In the genomic region with DNA sequence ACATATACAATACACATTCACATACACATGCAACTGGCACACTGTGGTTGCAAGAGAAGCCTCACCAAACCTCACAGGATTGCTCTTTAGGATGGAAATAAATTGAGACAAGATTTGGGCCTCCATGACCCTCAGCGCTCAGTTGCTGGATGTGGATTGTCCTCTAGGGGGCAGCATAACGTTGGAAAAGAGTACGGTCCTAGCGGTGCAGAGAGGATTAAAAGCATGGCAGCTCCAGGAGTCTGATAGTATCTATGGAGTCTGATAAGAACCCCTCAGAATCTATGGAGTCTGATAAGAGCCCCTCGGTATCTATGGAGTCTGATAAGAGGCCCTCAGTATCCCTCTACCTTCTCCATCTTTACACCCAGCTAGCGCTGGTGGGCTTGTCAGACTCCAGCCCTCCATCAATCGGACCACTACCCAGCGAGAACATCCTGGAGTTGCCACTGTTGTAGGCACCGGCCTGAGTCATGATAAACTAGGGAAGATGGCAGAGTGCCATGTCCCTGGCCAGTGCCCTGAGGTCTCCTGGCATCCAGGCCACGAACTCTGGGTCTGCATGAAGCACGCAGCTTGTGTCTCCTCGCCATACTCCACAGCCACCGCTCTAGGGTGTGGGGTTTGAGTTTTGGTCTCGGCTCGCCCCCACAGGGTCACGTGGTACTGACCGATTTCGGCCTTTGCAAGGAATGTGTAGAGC, we compare ENCODE assay signal across 8 mouse cellular contexts. TPM values are rescaled to one million over a fixed set of nuclear protein-coding genes. Genes with fewer than 3 reads are reported as not detected.
DNase-seq lines count a peak whose midpoint lies in the region; ATAC-seq lines count a peak whose summit lies in the region.

No protein-coding gene starts in this region.

- H3K9ac ChIP-seq in hindbrain, embryonic 16.5 days (ENCODE audit: low read depth, low read length), result no peak overlapping the region

- H3K4me2 ChIP-seq in hindbrain, embryonic 16.5 days (ENCODE audit: low read length), result peak overlapping the region; percentile 43

- peak overlapping the region; percentile 5; the same call in 1 of the 2 replicates for H3K4me3 ChIP-seq in hindbrain, embryonic 16.5 days (ENCODE audit: low read length)

- H3K4me1 ChIP-seq in hindbrain, embryonic 16.5 days (ENCODE audit: control insufficient read depth, insufficient read depth, low read depth, low read length), result no peaks in the 10 kb centered on the region; the same call in none of the 2 replicates

- intact Hi-C loops in left cerebral cortex, postnatal 14 days (cut with DNase I), result loop anchor here (5.0 kb wide), 1 partner anchor 76 kb away; no protein-coding TSS in a partner anchor

- H3K27me3 ChIP-seq in hindbrain, embryonic 16.5 days (replicated peaks; ENCODE audit: control insufficient read depth, insufficient read depth, low read length), result no peaks in the 10 kb centered on the region

- no peak overlapping the region for H3K27ac ChIP-seq in hindbrain, embryonic 16.5 days (ENCODE audit: low read depth, low read length)

- peak; percentile 83 for ATAC-seq in frontal cortex, adult (ENCODE audit: low TSS enrichment)
- ATAC-seq in hindbrain, embryonic 16.5 days, result peak; percentile 42; the same call in 1 of the 2 replicates
- ATAC-seq in megakaryocyte progenitor cell, adult 5-6 weeks (replicated peaks; ENCODE audit: poor library complexity), result peak; percentile 90

- WGBS in hindbrain, embryonic 16.5 days, result 28% methylated on average over 18 of the region's 18 CpGs

- peak; percentile 51 for DNase-seq in right cerebral cortex, adult 18-20 months
- no peak for DNase-seq in right cerebral cortex, postnatal 36 days (ENCODE audit: low spot score in 2 of 2)
- DNase-seq in cerebellum, adult 9-10 months, result peak; percentile 73
- peak; percentile 60 to 70 for DNase-seq in left cerebral cortex, postnatal 14 days (ENCODE audit: low spot score in 2 of 2)
- DNase-seq in right cerebral cortex, postnatal 25 days, result peak; percentile 27

- H3K36me3 ChIP-seq in hindbrain, embryonic 16.5 days (ENCODE audit: control insufficient read depth, insufficient read depth, low read length), result no peaks in the 10 kb centered on the region

- H3K9me3 ChIP-seq in hindbrain, embryonic 16.5 days (ENCODE audit: control insufficient read depth, low read length), result no peaks in the 10 kb centered on the region

RNA-seq across cellular contexts. Expression of a gene that starts 11.5 kb away (rescaled TPM):
- polyA plus RNA-seq in hindbrain, embryonic 16.5 days (2015; fragmentation: Nextera tagmentation; extraction: Ambion mirVana), result 0.25 and 0.40 TPM in 2 replicates
- total RNA-seq in left cerebral cortex, postnatal 14 days (2021), result 1 to 10 TPM in 1 of 2 experiments, under 1 TPM in 1; 0.55 to 1.1 TPM
- not detected in 2 replicates for total RNA-seq in megakaryocyte progenitor cell, adult 5-6 weeks (2015)
- total RNA-seq in megakaryocyte progenitor cell, adult 5-6 weeks (2017), result not detected in 2 replicates

RNA-seq across cellular contexts. Expression of a gene that starts 18.5 kb away (rescaled TPM):
- polyA plus RNA-seq in hindbrain, embryonic 16.5 days (2015; fragmentation: Nextera tagmentation; extraction: Ambion mirVana), result 33.9 and 36.2 TPM in 2 replicates
- 10 to 100 TPM; 29.8 to 30.6 TPM for total RNA-seq in left cerebral cortex, postnatal 14 days (2021)
- total RNA-seq in megakaryocyte progenitor cell, adult 5-6 weeks (2015), result 31.8 and 41.2 TPM in 2 replicates
- 13.5 and 28.3 TPM in 2 replicates for total RNA-seq in megakaryocyte progenitor cell, adult 5-6 weeks (2017)

RNA-seq across cellular contexts. Expression of a gene that starts 55.4 kb away (rescaled TPM):
- 5.8 and 7.2 TPM in 2 replicates for polyA plus RNA-seq in hindbrain, embryonic 16.5 days (2015; fragmentation: Nextera tagmentation; extraction: Ambion mirVana)
- 10 to 100 TPM; 24.1 to 24.9 TPM for total RNA-seq in left cerebral cortex, postnatal 14 days (2021)
- total RNA-seq in megakaryocyte progenitor cell, adult 5-6 weeks (2015), result not detected in 2 replicates
- total RNA-seq in megakaryocyte progenitor cell, adult 5-6 weeks (2017), result not detected in 2 replicates

RNA-seq across cellular contexts. Expression of a gene that starts 55.8 kb away (rescaled TPM):
- polyA plus RNA-seq in hindbrain, embryonic 16.5 days (2015; fragmentation: Nextera tagmentation; extraction: Ambion mirVana), result 3.8 and 5.9 TPM in 2 replicates
- total RNA-seq in left cerebral cortex, postnatal 14 days (2021), result 1 to 10 TPM; 2.0 to 2.4 TPM
- total RNA-seq in megakaryocyte progenitor cell, adult 5-6 weeks (2015), result 28.1 and 30.8 TPM in 2 replicates
- total RNA-seq in megakaryocyte progenitor cell, adult 5-6 weeks (2017), result 39.0 and 40.6 TPM in 2 replicates

Comparison
In these comparisons a context has a peak if more than half of its experiments do, and no peak if none do; other contexts are left out.
1. DNase-seq: peak in right cerebral cortex, adult 18-20 months (single experiment), cerebellum, adult 9-10 months (single experiment), left cerebral cortex, postnatal 14 days (2 of 2) and right cerebral cortex, postnatal 25 days (single experiment); none in right cerebral cortex, postnatal 36 days (0 of 2).
2. RNA of a gene that starts 55.4 kb away (total RNA-seq): 24.1 to 24.9 TPM in left cerebral cortex, postnatal 14 days; not detected in megakaryocyte progenitor cell, adult 5-6 weeks; every median in the first group is over 10 times any median in the second.
3. Peak in every context shown above with its lines, with median percentiles within 50 percentile points of each other: ATAC-seq.